Mouse (Mus musculus) natural killer cell, adult 2 months (primary cell): Measurements from ENCODE around the gene Pigl.
"Not testable (repeated sequence)": the region's sequence is repeated elsewhere in the genome, so short reads cannot be mapped to it uniquely, and the experiment has no call there.

Experiments used
- DNase-seq, 2 experiments: peaks; one replicate each; pipeline ENCODE4 v3.0.0; 2022; ENCODE audit warnings: low spot score in 2 of 2

Pigl gene

DNA sequence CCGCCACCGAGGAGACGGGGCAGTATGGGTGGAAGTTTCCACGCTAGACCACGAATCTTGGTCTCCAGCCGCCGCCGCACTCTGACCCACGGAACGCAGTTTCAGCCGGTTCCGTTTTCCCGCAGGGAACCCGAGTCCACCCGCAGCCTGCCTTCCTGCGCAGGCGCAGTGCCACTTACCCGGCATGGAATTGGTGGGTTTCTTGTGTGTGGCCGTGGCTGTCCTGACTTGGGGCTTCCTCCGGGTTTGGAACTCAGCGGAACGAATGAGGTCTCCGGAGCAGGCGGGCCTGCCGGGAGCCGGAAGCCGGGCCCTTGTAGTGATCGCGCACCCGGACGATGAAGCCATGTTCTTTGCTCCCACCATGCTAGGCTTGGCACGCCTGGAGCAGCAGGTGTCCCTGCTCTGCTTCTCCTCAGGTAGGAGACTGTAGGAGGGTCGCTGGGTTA is at the start of gene Pigl, which contains the start of gene Ncor1:
TSS of gene Pigl (plus strand) at position 185 of the 449 bp plus-strand sequence.
TSS of gene Ncor1 (minus strand) at position 266 of the 449 bp plus-strand sequence.
- peak; percentile 63 to 69 for DNase-seq

DNA sequence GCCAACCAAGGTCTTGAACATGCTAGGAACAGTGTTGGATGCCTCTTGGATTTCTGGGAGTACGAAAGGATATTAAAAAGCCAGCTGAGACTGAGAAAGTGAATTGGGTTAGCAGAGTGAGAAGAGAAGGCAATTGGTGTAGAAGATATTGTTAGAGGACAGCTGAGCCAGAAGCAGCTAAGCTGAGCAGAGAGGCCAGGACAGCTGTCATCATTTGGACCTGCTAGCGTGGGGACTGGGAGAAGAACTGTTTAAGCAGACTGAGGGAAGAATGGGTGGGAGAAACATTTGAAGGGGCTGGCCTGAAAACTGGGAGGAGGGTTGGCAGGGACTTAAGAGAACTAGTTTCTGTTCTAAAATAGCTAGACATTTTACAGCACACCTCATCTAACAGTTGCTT is 49.4 kb upstream of the Pigl start:
- no peak for DNase-seq

DNA sequence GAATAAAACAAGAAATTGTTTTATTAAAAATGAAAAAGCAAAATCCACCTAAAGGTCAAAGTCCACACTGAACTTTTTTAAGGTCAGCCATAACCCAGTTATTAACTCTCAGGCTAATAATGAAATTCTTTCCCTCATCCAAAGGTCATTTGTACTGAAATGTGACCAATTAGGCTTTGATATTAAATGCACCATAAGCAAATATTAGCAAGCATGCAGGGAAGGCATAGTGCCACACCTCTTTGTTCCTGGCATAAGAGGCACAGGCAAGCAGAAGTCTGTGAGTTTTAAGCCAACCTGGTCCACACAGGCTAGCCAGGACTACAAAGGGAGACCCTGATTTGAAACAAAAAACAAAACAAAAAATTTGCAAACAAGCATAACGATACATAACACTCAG is 48.6 kb upstream of the Pigl start:
- DNase-seq = no peak

DNA sequence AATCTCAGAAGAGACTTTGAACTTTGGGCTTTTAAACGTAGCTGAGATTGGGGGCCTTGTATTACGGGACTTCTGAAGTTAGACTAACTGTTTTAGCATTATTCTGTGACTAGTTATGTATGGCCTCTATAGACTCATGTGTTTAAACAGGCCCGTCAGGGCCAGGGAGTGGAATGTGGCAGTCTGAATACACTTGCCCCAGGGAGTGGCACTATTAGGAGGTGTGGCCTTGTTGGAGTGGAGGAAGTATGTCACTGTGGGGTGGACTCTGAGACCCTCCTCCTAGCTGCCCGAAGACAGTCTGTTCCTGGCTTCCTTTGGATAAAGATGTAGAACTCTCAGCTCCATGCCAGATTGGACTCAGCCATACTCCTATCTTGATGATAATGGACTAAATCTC is 43.2 kb upstream of the Pigl start:
- no peak for DNase-seq

DNA sequence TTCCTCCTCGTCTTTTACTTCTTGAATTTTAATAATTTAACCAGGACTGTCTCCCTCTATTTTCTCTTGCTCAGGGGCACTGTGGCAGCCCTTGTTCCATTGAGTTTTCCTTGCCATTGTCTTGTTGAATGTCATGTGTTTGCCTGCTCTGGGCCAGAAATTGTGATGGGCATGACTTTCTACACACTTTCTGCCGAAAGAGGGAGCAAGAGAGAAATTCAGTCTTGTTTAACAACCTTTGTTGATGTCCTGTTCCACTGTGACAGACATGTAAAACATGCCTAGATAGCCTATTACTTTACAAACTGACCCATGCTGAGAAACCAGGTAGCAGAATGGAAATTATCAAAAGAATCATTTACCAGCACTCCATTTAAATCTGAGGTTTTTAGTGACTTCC is 33.7 kb upstream of the Pigl start:
- DNase-seq = no peak

GRCm38 (mm10) chr11:62426266-62426665 is 32.0 kb upstream of the Pigl start:
- no peak for DNase-seq

- DNase-seq = peak; percentile 13 to 37
These were observed 31.2 kb upstream of the Pigl start for GRCm38 (mm10) chr11:62427105-62427504.

GRCm38 (mm10) chr11:62432211-62432610 is 26.0 kb upstream of the Pigl start:
- no peak for DNase-seq

DNA sequence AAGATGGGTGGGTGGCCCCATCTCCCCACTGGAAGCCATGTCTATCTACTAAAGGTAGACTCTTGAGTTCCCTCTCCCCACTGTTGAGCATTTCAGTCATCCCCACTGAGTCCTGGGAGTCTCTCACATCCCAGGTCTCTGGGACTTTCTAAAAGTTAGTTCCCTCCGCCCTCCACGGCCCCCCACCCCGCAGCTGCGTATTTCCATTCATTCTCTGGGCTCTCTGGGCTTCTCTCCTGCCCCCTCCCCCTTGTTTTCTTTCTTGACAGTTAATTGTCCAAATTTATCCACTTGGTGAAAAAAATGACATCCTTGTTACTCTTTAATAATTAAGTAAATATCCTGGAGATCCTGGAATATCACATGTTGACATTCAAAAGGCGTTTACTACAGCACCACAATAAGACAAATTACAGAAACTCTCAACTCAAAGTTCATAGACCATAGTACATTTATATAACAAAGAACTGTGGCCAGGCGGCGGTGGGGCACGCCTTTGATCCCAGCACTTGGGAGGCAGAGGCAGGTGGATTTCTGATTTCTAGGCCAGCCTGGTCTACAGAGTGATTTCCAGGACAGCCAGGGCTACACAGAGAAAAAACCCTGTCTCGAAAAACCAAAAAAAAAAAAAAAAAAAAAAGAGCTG is 17.5 kb upstream of the Pigl start:
- DNase-seq = no peak

DNA sequence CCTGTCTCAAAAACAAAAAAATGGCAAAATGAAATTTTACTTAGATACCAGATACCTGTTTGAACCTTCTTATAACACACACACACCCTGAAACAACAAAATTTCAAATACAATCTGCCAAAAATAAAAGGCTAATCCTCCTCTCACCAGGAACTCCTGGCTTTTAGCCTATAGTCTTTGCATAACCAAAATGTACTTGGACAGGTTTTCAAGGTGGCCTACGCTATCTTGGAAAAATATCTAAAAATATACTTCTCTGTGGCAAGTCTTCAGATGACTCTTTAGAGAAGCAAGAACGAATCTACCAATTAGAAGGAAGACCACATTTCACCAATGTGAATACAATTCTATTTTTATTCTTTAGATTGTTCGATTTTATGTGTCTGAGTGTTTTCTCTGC is 12.5 kb upstream of the Pigl start:
- DNase-seq = no peak

DNA sequence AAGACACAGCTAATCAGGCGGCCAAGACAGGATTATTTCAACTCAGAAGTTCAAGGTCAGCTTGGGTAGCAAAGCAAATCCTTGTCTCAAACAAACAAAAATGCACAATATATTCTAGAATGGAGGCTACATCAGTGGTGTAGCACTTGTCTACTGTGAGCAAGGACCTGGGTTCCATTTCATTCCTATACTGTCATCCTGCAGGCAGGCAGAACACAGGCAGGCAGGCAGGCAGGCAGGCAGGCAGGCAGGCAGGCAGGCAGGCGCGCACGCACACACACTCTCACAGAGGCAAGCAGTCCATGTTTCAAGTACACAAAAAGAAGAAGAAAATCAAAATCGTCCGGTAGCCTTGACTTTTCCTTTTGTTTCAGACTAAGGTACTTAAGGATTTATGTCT is 9.3 kb upstream of the Pigl start:
- no peak for DNase-seq

DNA sequence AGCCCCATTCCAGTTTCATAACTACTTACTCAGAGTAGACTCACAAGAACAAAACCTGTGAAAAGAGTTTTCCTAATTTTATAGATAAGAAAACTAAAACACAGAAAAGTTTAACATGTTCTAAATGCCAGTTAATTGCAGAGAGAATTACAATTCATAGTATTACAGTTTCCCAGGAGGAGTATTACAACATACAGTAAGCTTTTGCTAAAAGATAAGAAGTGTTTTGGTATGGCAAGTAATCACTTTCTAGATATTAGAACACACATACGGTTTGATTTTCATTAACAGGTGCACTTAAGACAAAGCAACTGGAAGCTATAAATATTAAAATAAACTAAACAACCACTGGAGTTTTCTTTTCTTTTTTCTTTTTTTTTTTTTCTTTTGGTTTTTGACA is 3.1 kb upstream of the Pigl start:
- no peak for DNase-seq

DNA sequence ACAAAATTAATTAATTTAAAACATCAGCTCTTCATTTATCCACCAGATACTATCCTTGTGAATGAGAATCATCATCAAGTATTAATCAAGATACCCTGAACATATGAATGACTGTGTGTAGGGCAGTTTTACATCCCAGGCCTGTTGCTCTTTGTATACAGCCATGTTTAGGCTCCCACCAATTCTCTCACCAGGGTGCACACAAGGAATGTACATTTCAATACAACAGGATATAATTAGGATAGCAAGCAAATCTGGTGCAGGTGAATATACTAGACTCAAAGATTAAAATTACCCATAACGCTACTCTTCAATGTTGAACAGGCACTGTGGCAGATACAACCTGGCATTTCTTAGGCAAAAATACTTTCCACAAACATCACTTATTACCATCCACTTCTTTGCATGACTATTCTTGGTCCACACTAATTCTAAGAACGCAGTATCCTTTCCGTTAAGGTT is 2.2 kb upstream of the Pigl start:
- no peak for DNase-seq

- DNase-seq = peak; percentile 35 to 55
These were observed 1.6 kb upstream of the Pigl start for GRCm38 (mm10) chr11:62456483-62457172.

DNA sequence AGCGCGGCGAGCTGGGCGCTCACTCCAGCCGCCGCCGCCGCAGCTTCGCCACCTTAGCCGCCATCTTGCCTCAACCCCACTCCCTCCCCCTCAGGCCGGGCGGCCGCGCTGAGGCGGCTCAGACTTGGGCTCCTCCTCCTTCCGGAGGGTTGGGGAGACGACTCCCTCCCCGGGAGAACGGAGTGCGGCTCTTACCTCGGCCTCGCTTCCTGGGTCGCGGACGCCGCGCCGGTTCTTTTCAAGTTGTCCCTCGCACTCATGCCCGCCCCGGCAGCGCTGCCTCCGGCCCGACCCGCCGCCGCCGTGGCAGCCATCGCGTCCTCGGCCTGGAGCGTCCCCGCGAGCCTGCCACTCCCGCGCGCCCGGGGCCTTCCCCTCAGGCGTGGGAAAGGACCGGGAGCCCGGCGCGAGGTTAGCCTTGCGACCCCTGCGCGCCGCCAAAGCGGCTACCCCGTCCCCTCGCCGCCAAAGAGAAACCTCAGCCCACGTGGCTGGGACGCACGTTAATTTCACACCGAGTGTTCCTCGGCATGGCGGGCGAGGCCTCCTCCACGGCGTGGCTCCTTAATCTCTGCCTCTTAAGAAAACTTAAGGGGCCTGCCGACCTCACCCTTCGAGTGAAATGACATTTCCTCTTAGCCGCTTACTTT is 894 bp upstream of the Pigl start:
- peak; percentile 87 to 89 for DNase-seq

- peak in 1 of 2 experiments; percentile 47 for DNase-seq
These were observed 379 bp upstream of the Pigl start for GRCm38 (mm10) chr11:62457891-62458270.

DNA sequence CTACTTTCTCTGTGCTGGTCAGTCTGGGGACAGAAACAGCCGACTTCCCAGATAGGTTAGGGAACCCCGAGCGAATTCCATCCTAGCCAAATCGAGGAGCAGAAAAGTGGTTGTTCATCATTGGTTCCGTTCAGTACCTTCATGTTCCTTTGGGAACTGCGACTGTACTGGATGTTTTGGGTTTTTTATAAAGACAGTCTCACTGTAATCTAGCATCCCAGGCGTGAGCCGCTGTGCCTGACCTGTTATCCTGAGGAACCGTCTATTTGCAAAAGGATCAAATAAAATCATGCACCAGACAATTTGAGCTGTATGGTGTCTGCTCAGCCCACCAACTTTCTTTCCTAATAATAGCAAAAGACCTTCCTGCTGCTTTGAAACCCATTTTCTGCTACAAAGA is 520 bp downstream of the Pigl start:
- no peak for DNase-seq

GRCm38 (mm10) chr11:62462529-62462928 is 4.3 kb downstream of the Pigl start:
- DNase-seq = not testable (repeated sequence)

GRCm38 (mm10) chr11:62463225-62463915 is 5.1 kb downstream of the Pigl start:
- peak in 1 of 2 experiments; percentile 12 for DNase-seq

DNA sequence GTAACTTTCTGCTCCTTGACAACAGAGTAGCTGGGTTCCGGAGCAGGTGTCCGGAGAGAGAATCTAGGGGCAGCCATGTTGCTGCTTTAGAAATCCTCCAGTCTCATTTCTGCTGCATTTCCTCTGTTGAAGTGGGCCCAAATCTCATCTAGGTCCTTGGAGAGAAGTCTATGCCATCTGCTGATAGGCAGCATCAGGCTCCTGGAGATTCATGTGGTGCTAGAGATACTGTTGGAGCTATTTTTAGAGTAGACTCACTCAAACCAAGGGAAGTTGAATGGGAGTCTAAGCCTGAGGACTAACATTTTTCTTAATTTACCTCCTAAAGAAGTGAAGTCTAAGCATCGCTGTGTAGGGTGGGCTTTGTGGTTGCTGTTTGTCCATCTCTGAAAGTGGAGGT is 6.4 kb downstream of the Pigl start:
- DNase-seq = no peak

- DNase-seq = no peak
These were observed 7.6 kb downstream of the Pigl start for GRCm38 (mm10) chr11:62465849-62466248.

DNA sequence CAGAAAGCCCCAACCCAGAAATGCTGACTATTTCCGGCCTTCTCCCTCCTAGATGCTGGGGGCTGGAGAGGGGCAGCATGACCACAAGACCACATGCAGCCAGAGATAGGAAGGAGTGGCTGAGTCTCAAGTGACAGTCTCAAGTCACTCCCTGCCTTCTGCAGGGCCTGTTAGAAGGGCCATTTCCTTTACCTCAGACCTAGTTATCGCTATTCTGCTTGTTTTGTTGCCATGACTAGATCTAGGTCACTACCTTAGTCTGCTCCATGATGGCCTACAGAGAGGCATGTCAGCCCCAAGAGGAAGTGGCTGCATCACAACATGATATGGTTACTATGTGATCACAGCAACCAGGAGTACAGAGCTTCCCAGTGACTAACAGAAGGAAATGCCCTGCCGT is 8.3 kb downstream of the Pigl start:
- DNase-seq = peak; percentile 63 to 82
